Mouse (Mus musculus): Measurements from ENCODE around the gene Fam107b. TPM values are rescaled to one million over a fixed set of nuclear protein-coding genes. Genes with fewer than 3 reads are reported as not detected.

The Fam107b gene
- polyA plus RNA-seq (2012; rRNA removed): 11.1 and 14.7 TPM in 2 replicates

DNA sequence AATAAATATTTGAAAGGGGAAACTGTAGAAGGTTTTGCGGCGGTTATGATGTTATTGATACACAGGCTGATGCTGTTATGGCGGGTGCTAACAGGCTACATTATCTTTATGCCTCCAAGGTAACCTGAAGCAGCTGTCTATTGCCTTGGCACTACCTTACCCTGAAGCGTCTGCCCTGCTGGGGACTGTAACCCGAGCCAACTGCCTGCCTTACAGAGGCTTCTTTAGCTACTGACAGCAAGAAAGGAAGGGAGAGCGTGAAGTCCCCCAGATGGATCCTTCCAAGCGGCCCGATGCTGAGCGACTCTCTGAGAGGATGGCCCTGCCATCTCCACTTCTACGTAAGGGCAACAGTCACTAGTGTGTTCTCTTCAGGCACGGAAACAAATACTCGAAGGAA, at the start of gene Fam107b:
Gene Fam107b (plus strand): TSS at position 303 of the 400 bp plus-strand sequence.
- no peak for DNase-seq
- Histone ChIP-seq H3K4me3 (replicated peaks; ENCODE audit: extremely low read depth, low read depth, low read length) (no peak within 1 kb of the TSS), H3K4me1 (ENCODE audit: control insufficient read depth, insufficient read depth, low read length) (no peaks in the 10 kb centered on the region)
- WGBS: 74% methylated on average over 12 of the region's 12 CpGs
- no peak for TF ChIP-seq CTCF (IDR thresholded peaks at IDR 0.05; ENCODE audit: insufficient read depth, low read length)
- TF ChIP-seq POLR2A (IDR thresholded peaks at IDR 0.05; ENCODE audit: borderline replicate concordance, extremely low read depth, low read depth, low read length): no peak

DNA sequence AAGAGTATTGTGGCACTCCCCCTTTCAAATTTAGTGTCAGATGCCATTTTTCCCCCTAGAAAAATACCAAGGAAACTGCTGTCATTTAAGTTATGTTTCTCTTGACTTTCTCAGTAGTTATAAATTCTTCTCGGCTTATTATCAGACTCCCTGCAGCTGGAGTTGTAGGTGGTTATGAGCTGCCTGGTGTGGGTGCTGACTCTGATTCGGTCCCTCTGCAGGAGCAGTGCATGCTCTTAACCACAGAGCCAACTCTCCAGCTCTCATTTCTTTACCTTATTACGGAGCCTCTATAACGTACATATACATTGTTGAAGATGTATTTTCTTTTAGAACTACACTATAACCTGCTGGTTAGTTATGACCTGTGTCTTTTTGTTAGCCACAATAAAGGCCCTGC, 47.7 kb upstream of the Fam107b start:
- WGBS: 77% methylated on average over 4 of the region's 4 CpGs
- no peak for DNase-seq
- TF ChIP-seq CTCF (IDR thresholded peaks at IDR 0.05; ENCODE audit: insufficient read depth, low read length) (no peak), POLR2A (IDR thresholded peaks at IDR 0.05; ENCODE audit: borderline replicate concordance, extremely low read depth, low read depth, low read length) (no peak)
- no peak overlapping the region for H3K4me3 ChIP-seq (replicated peaks; ENCODE audit: extremely low read depth, low read depth, low read length)
- H3K4me1 ChIP-seq (ENCODE audit: control insufficient read depth, insufficient read depth, low read length): no peaks in the 10 kb centered on the region

- no peak overlapping the region for H3K4me3 ChIP-seq (replicated peaks; ENCODE audit: extremely low read depth, low read depth, low read length)
- TF ChIP-seq CTCF (IDR thresholded peaks at IDR 0.05; ENCODE audit: insufficient read depth, low read length): no peak
- TF ChIP-seq POLR2A (IDR thresholded peaks at IDR 0.05; ENCODE audit: borderline replicate concordance, extremely low read depth, low read depth, low read length): no peak
- no peak for DNase-seq
- 62% methylated on average over 6 of the region's 6 CpGs for WGBS
- H3K4me1 ChIP-seq (ENCODE audit: control insufficient read depth, insufficient read depth, low read length): no peaks in the 10 kb centered on the region
Observed at GRCm38 (mm10) chr2:3526288-3526687, 44.0 kb upstream of the Fam107b start.

DNA sequence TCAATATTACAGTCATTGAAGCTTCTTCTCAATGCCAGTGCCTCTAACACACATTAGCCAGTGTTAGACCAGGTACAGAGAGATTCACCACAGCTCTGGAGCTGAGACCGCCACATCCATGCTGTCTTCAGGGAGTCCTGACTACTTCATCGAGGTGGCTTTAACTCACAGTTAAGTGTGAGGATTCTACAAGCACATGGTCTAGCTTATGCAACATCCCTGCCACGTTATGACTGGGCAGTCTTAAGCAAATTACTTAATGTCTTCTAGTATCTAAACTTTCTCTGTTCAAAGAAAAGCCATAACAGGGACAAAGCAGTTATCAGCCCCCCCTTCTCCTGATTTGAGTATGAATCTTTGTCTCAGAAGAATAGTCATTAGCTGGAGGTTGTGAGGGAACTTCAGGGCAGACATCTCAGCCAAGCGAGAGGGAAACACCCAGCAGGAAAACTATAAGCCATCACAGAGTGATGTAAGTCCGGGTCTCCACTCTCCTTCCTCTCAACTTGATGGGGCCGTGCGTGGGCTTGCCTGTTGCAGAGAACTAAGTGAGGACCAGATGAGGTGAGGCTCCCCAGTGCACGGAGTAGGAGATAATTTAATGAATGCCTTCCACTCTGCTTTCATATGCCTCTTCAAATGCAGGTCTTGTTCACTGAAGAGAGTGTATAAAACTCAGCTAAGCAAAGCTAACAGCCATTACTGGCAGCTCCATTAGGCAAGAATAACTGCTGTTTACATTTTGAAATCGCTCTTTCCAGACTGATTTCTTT, 28.8 kb upstream of the Fam107b start:
- WGBS: 45% methylated on average over 9 of the region's 9 CpGs
- no peak for DNase-seq
- Histone ChIP-seq H3K4me1 (ENCODE audit: control insufficient read depth, insufficient read depth, low read length) (no peaks in the 10 kb centered on the region), H3K4me3 (replicated peaks; ENCODE audit: extremely low read depth, low read depth, low read length) (no peak overlapping the region)
- TF ChIP-seq CTCF (IDR thresholded peaks at IDR 0.05; ENCODE audit: insufficient read depth, low read length) (no peak), POLR2A (IDR thresholded peaks at IDR 0.05; ENCODE audit: borderline replicate concordance, extremely low read depth, low read depth, low read length) (no peak)

GRCm38 (mm10) chr2:3546055-3546454, 24.2 kb upstream of the Fam107b start:
- TF ChIP-seq POLR2A (IDR thresholded peaks at IDR 0.05; ENCODE audit: borderline replicate concordance, extremely low read depth, low read depth, low read length) (no peak), CTCF (IDR thresholded peaks at IDR 0.05; ENCODE audit: insufficient read depth, low read length) (no peak)
- WGBS: 55% methylated on average over 2 of the region's 2 CpGs
- Histone ChIP-seq H3K4me3 (replicated peaks; ENCODE audit: extremely low read depth, low read depth, low read length) (no peak overlapping the region), H3K4me1 (ENCODE audit: control insufficient read depth, insufficient read depth, low read length) (no peaks in the 10 kb centered on the region)
- no peak for DNase-seq

DNA sequence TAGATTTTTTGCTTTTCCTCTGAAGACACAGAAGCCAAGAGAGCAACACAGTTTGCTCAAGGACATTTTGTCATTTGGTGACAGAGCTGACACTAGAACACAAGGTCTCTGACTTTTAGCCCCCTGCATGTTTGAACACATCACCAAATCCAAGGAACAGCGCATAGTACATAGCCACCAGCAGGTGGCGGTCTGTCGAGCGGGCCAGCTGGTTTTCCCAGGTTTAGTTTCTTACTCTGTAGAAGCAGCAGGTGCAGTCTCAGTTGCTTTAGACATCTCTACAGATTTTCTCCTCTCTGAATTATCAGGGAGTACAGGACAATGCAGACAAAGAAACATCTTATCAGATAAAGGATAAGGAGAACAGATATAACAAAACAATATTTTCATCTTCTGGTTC, 23.7 kb upstream of the Fam107b start:
- H3K4me3 ChIP-seq (replicated peaks; ENCODE audit: extremely low read depth, low read depth, low read length): no peak overlapping the region
- WGBS: 4% methylated on average over 4 of the region's 4 CpGs
- peak; percentile 79 for TF ChIP-seq CTCF (IDR thresholded peaks at IDR 0.05; ENCODE audit: insufficient read depth, low read length)
- no peak for TF ChIP-seq POLR2A (IDR thresholded peaks at IDR 0.05; ENCODE audit: borderline replicate concordance, extremely low read depth, low read depth, low read length)
- DNase-seq: peak; percentile 43
- H3K4me1 ChIP-seq (ENCODE audit: control insufficient read depth, insufficient read depth, low read length): no peaks in the 10 kb centered on the region

- H3K4me3 ChIP-seq (replicated peaks; ENCODE audit: extremely low read depth, low read depth, low read length): no peak overlapping the region
- no peaks in the 10 kb centered on the region for H3K4me1 ChIP-seq (ENCODE audit: control insufficient read depth, insufficient read depth, low read length)
- TF ChIP-seq CTCF (IDR thresholded peaks at IDR 0.05; ENCODE audit: insufficient read depth, low read length) (no peak), POLR2A (IDR thresholded peaks at IDR 0.05; ENCODE audit: borderline replicate concordance, extremely low read depth, low read depth, low read length) (no peak)
- WGBS: 88% methylated on average over 11 of the region's 11 CpGs
- no peak for DNase-seq
Observed at GRCm38 (mm10) chr2:3570606-3571005, 318 bp downstream of the Fam107b start.

GRCm38 (mm10) chr2:3573883-3574282, 3.6 kb downstream of the Fam107b start:
- DNase-seq: no peak
- TF ChIP-seq POLR2A (IDR thresholded peaks at IDR 0.05; ENCODE audit: borderline replicate concordance, extremely low read depth, low read depth, low read length): no peak
- no peak for TF ChIP-seq CTCF (IDR thresholded peaks at IDR 0.05; ENCODE audit: insufficient read depth, low read length)
- 72% methylated on average over 7 of the region's 7 CpGs for WGBS
- Histone ChIP-seq H3K4me1 (ENCODE audit: control insufficient read depth, insufficient read depth, low read length) (no peaks in the 10 kb centered on the region), H3K4me3 (replicated peaks; ENCODE audit: extremely low read depth, low read depth, low read length) (no peak overlapping the region)

GRCm38 (mm10) chr2:3575140-3575539, 4.9 kb downstream of the Fam107b start:
- no peaks in the 10 kb centered on the region for H3K4me1 ChIP-seq (ENCODE audit: control insufficient read depth, insufficient read depth, low read length)

GRCm38 (mm10) chr2:3576346-3576745, 6.1 kb downstream of the Fam107b start:
- 52% methylated on average over 1 of the region's 1 CpGs for WGBS
- DNase-seq: no peak

More at GRCm38 (mm10) chr2:3575140-3575539, 4.9 kb downstream of the Fam107b start:
- no peak for DNase-seq
- 90% methylated on average over 1 of the region's 1 CpGs for WGBS
- H3K4me3 ChIP-seq (replicated peaks; ENCODE audit: extremely low read depth, low read depth, low read length): no peak overlapping the region
- no peak for TF ChIP-seq POLR2A (IDR thresholded peaks at IDR 0.05; ENCODE audit: borderline replicate concordance, extremely low read depth, low read depth, low read length)
- TF ChIP-seq CTCF (IDR thresholded peaks at IDR 0.05; ENCODE audit: insufficient read depth, low read length): no peak

More at GRCm38 (mm10) chr2:3576346-3576745, 6.1 kb downstream of the Fam107b start:
- TF ChIP-seq CTCF (IDR thresholded peaks at IDR 0.05; ENCODE audit: insufficient read depth, low read length) (no peak), POLR2A (IDR thresholded peaks at IDR 0.05; ENCODE audit: borderline replicate concordance, extremely low read depth, low read depth, low read length) (no peak)
- Histone ChIP-seq H3K4me1 (ENCODE audit: control insufficient read depth, insufficient read depth, low read length) (no peaks in the 10 kb centered on the region), H3K4me3 (replicated peaks; ENCODE audit: extremely low read depth, low read depth, low read length) (no peak overlapping the region)

All from lung, adult 2 months (tissue).